Mouse (Mus musculus) C2C12 (cell line): Measurements from ENCODE around the gene Gm42715.

Experiments
- CEBPB ChIP-seq: IDR thresholded peaks from one replicate; pipeline ENCODE4 v1.6.1; 2011; ENCODE audit warnings: low read depth, mild to moderate bottlenecking, control low read depth, moderate library complexity
- CTCF ChIP-seq: IDR thresholded peaks from one replicate; pipeline ENCODE4 v1.5.1; 2011; ENCODE audit not compliant: control insufficient read depth, insufficient read depth, insufficient read length
- MAX ChIP-seq: IDR thresholded peaks from one replicate; pipeline ENCODE4 v1.6.1; 2011; ENCODE audit warnings: mild to moderate bottlenecking, control low read depth
- MYOD1 ChIP-seq: IDR thresholded peaks from one replicate; pipeline ENCODE4 v1.6.1; 2011; ENCODE audit warnings: low read depth; ENCODE audit not compliant: control insufficient read depth, insufficient read length
- MYOG ChIP-seq: IDR thresholded peaks from one replicate; pipeline ENCODE4 v1.6.1; 2011; ENCODE audit not compliant: control insufficient read depth, insufficient read length; ENCODE audit errors: extremely low read depth

DNA sequence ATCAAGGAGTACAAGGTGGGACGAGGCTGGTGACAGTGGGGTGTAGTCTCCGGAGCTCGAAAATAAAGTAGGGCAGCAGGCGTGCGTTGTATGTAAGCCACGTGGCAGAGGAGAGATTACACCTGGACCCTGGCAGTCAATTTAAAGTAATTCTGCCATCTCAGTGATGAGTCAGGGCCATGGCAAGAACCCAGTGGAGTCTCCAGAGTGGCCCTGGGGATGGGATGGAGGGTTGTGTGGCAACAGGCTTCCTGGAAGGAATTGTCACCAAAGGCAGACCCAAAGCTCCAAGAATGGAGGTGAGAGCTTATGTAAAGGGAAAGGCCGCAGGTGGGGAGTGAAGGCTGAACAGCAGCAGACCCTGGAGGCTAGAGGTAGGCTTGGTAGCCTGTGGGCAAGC is 81.2 kb downstream of the Gm42715 start:
- TF ChIP-seq CTCF (no peak), CEBPB (no peak), MYOG (no peak), MYOD1 (no peak), MAX (no peak)
